Mouse (Mus musculus): ENCODE results near the gene Gpc2. TPM values are rescaled to one million over a fixed set of nuclear protein-coding genes. Genes with fewer than 3 reads are reported as not detected.

Gpc2 gene
- polyA plus RNA-seq, 1 experiment: 1.2 TPM

- Histone ChIP-seq H3K4me1 (ENCODE audit: control insufficient read depth, insufficient read depth, low read length) (no peaks in the 10 kb centered on the region; the same call in 1 of the 2 replicates), H3K27ac (ENCODE audit: insufficient read depth, low read depth, low read length) (peak overlapping the region; percentile 71), H3K36me3 (ENCODE audit: control insufficient read depth, insufficient read depth, low read length) (no peaks in the 10 kb centered on the region), H3K27me3 (replicated peaks; ENCODE audit: control insufficient read depth, insufficient read depth, low read length) (no peaks in the 10 kb centered on the region), H3K4me3 (ENCODE audit: insufficient read depth, low read depth, low read length) (no peak overlapping the region)
- no peak for TF ChIP-seq CTCF (conservative IDR thresholded peaks at IDR 0.05; ENCODE audit: insufficient read depth, insufficient read length, low read depth, low read length)
- TF ChIP-seq POLR2A (IDR thresholded peaks at IDR 0.05; ENCODE audit: low read depth, low read length): no peak
- no peak for DNase-seq
Measured at GRCm38 (mm10) chr5:138234224-138234623, 45.6 kb downstream of the Gpc2 start.

- Histone ChIP-seq H3K27me3 (replicated peaks; ENCODE audit: control insufficient read depth, insufficient read depth, low read length) (no peaks in the 10 kb centered on the region), H3K36me3 (ENCODE audit: control insufficient read depth, insufficient read depth, low read length) (no peaks in the 10 kb centered on the region), H3K4me3 (ENCODE audit: insufficient read depth, low read depth, low read length) (no peak overlapping the region), H3K4me1 (ENCODE audit: control insufficient read depth, insufficient read depth, low read length) (no peaks in the 10 kb centered on the region; the same call in 1 of the 2 replicates), H3K27ac (ENCODE audit: insufficient read depth, low read depth, low read length) (peak overlapping the region; percentile 50)
- DNase-seq: peak; percentile 19
- TF ChIP-seq POLR2A (IDR thresholded peaks at IDR 0.05; ENCODE audit: low read depth, low read length) (no peak), CTCF (conservative IDR thresholded peaks at IDR 0.05; ENCODE audit: insufficient read depth, insufficient read length, low read depth, low read length) (no peak)
- WGBS: 39% methylated on average over 2 of the region's 2 CpGs
Measured at GRCm38 (mm10) chr5:138233778-138234177, 46.0 kb downstream of the Gpc2 start.

GRCm38 (mm10) chr5:138229511-138229910 is 50.3 kb downstream of the Gpc2 start:
- H3K27ac ChIP-seq (ENCODE audit: insufficient read depth, low read depth, low read length): no peak overlapping the region
- H3K27me3 ChIP-seq (replicated peaks; ENCODE audit: control insufficient read depth, insufficient read depth, low read length): no peaks in the 10 kb centered on the region
- WGBS: 74% methylated on average over 3 of the region's 3 CpGs
- no peaks in the 10 kb centered on the region for H3K36me3 ChIP-seq (ENCODE audit: control insufficient read depth, insufficient read depth, low read length)
- H3K4me1 ChIP-seq (ENCODE audit: control insufficient read depth, insufficient read depth, low read length): no peaks in the 10 kb centered on the region; the same call in 1 of the 2 replicates
- H3K4me3 ChIP-seq (ENCODE audit: insufficient read depth, low read depth, low read length): no peak overlapping the region
- TF ChIP-seq POLR2A (IDR thresholded peaks at IDR 0.05; ENCODE audit: low read depth, low read length): no peak
- no peak for TF ChIP-seq CTCF (conservative IDR thresholded peaks at IDR 0.05; ENCODE audit: insufficient read depth, insufficient read length, low read depth, low read length)
- DNase-seq: no peak

GRCm38 (mm10) chr5:138228026-138228425 is 51.8 kb downstream of the Gpc2 start:
- TF ChIP-seq POLR2A (IDR thresholded peaks at IDR 0.05; ENCODE audit: low read depth, low read length): no peak
- TF ChIP-seq CTCF (conservative IDR thresholded peaks at IDR 0.05; ENCODE audit: insufficient read depth, insufficient read length, low read depth, low read length): peak; percentile 61
- Histone ChIP-seq H3K4me3 (ENCODE audit: insufficient read depth, low read depth, low read length) (no peak overlapping the region), H3K36me3 (ENCODE audit: control insufficient read depth, insufficient read depth, low read length) (no peaks in the 10 kb centered on the region), H3K27me3 (replicated peaks; ENCODE audit: control insufficient read depth, insufficient read depth, low read length) (no peaks in the 10 kb centered on the region), H3K27ac (ENCODE audit: insufficient read depth, low read depth, low read length) (no peak overlapping the region), H3K4me1 (ENCODE audit: control insufficient read depth, insufficient read depth, low read length) (no peaks in the 10 kb centered on the region)
- 53% methylated on average over 3 of the region's 3 CpGs for WGBS
- DNase-seq: peak; percentile 60

- peak; percentile 25 for DNase-seq
Measured at GRCm38 (mm10) chr5:138227367-138227766, 52.4 kb downstream of the Gpc2 start.

GRCm38 (mm10) chr5:138226491-138226890 is 53.3 kb downstream of the Gpc2 start:
- H3K27ac ChIP-seq (ENCODE audit: insufficient read depth, low read depth, low read length): no peak overlapping the region
- TF ChIP-seq CTCF (conservative IDR thresholded peaks at IDR 0.05; ENCODE audit: insufficient read depth, insufficient read length, low read depth, low read length) (no peak), POLR2A (IDR thresholded peaks at IDR 0.05; ENCODE audit: low read depth, low read length) (no peak)
- no peaks in the 10 kb centered on the region for H3K27me3 ChIP-seq (replicated peaks; ENCODE audit: control insufficient read depth, insufficient read depth, low read length)
- no peak overlapping the region for H3K4me3 ChIP-seq (ENCODE audit: insufficient read depth, low read depth, low read length)
- DNase-seq: no peak
- 81% methylated on average over 4 of the region's 4 CpGs for WGBS
- no peaks in the 10 kb centered on the region for H3K36me3 ChIP-seq (ENCODE audit: control insufficient read depth, insufficient read depth, low read length)
- H3K4me1 ChIP-seq (ENCODE audit: control insufficient read depth, insufficient read depth, low read length): no peaks in the 10 kb centered on the region

More at GRCm38 (mm10) chr5:138227367-138227766, 52.4 kb downstream of the Gpc2 start:
- Histone ChIP-seq H3K4me3 (ENCODE audit: insufficient read depth, low read depth, low read length) (no peak overlapping the region), H3K36me3 (ENCODE audit: control insufficient read depth, insufficient read depth, low read length) (no peaks in the 10 kb centered on the region), H3K27me3 (replicated peaks; ENCODE audit: control insufficient read depth, insufficient read depth, low read length) (no peaks in the 10 kb centered on the region), H3K4me1 (ENCODE audit: control insufficient read depth, insufficient read depth, low read length) (no peaks in the 10 kb centered on the region), H3K27ac (ENCODE audit: insufficient read depth, low read depth, low read length) (no peak overlapping the region)
- 69% methylated on average over 2 of the region's 2 CpGs for WGBS
- TF ChIP-seq CTCF (conservative IDR thresholded peaks at IDR 0.05; ENCODE audit: insufficient read depth, insufficient read length, low read depth, low read length) (no peak), POLR2A (IDR thresholded peaks at IDR 0.05; ENCODE audit: low read depth, low read length) (no peak)

- WGBS: 66% methylated on average over 2 of the region's 2 CpGs
- Histone ChIP-seq H3K27ac (ENCODE audit: insufficient read depth, low read depth, low read length) (no peak within 1 kb of the TSS), H3K4me1 (ENCODE audit: control insufficient read depth, insufficient read depth, low read length) (no peaks in the 10 kb centered on the region), H3K27me3 (replicated peaks; ENCODE audit: control insufficient read depth, insufficient read depth, low read length) (no peaks in the 10 kb centered on the region), H3K36me3 (ENCODE audit: control insufficient read depth, insufficient read depth, low read length) (no peaks in the 10 kb centered on the region), H3K4me3 (ENCODE audit: insufficient read depth, low read depth, low read length) (no peak within 1 kb of the TSS)
- TF ChIP-seq CTCF (conservative IDR thresholded peaks at IDR 0.05; ENCODE audit: insufficient read depth, insufficient read length, low read depth, low read length) (no peak), POLR2A (IDR thresholded peaks at IDR 0.05; ENCODE audit: low read depth, low read length) (no peak)
- no peak for DNase-seq
Measured at GRCm38 (mm10) chr5:138225700-138226099, 54.1 kb downstream of the Gpc2 start, which contains the start of gene Nxpe5. Gene Nxpe5, plus strand, starts transcription at chr5:138225898.

Other genes with a start within 250 kb of the Gpc2 start
- gene Smok3c, start 226.8 kb downstream of the Gpc2 start, polyA plus RNA-seq (2012; rRNA removed): not detected in 2 replicates
- 8.3 and 10.2 TPM in 2 replicates for gene Zkscan1, start 194.9 kb downstream of the Gpc2 start, polyA plus RNA-seq (2012; rRNA removed)
- gene Zscan21, start 163.1 kb downstream of the Gpc2 start, polyA plus RNA-seq (2012; rRNA removed): 9.8 and 10.9 TPM in 2 replicates
- gene Zfp113, start 124.3 kb downstream of the Gpc2 start, polyA plus RNA-seq (2012; rRNA removed): 3.4 and 4.4 TPM in 2 replicates
- gene Cops6, start 118.9 kb downstream of the Gpc2 start, polyA plus RNA-seq (2012; rRNA removed): 141 and 144 TPM in 2 replicates
- 22.9 and 23.6 TPM in 2 replicates for gene Ap4m1, start 108.0 kb downstream of the Gpc2 start, polyA plus RNA-seq (2012; rRNA removed)
- gene Mcm7, start 107.6 kb downstream of the Gpc2 start, polyA plus RNA-seq (2012; rRNA removed): 15.5 and 16.5 TPM in 2 replicates
- gene Taf6, start 92.6 kb downstream of the Gpc2 start, polyA plus RNA-seq (2012; rRNA removed): 52.6 and 56.3 TPM in 2 replicates
- 4.2 and 5.7 TPM in 2 replicates for gene Cnpy4, start 92.5 kb downstream of the Gpc2 start, polyA plus RNA-seq (2012; rRNA removed)
- 3.6 and 4.4 TPM in 2 replicates for gene Mblac1, start 85.7 kb downstream of the Gpc2 start, polyA plus RNA-seq (2012; rRNA removed)
- 0.26 and 0.33 TPM in 2 replicates for gene Nxpe5, start 54.1 kb downstream of the Gpc2 start, polyA plus RNA-seq (2012; rRNA removed)
- gene Lamtor4, start 24.5 kb downstream of the Gpc2 start, polyA plus RNA-seq (2012; rRNA removed): 362 and 389 TPM in 2 replicates
- gene BC037034, start 16.0 kb downstream of the Gpc2 start, polyA plus RNA-seq (2012; rRNA removed): 28.5 and 35.1 TPM in 2 replicates
- gene Gal3st4, start 7.2 kb downstream of the Gpc2 start, polyA plus RNA-seq (2012; rRNA removed): 0.13 and 0.19 TPM in 2 replicates
- gene Gm43720, start within 50 bp of the Gpc2 start, polyA plus RNA-seq (2012; rRNA removed): not detected in 2 replicates
- 0.30 and 0.34 TPM in 2 replicates for gene Stag3, start 235 bp upstream of the Gpc2 start, polyA plus RNA-seq (2012; rRNA removed)
- 0.11 and 0.33 TPM in 2 replicates for gene Pvrig, start 62.0 kb upstream of the Gpc2 start, polyA plus RNA-seq (2012; rRNA removed)
- 4.2 and 5.6 TPM in 2 replicates for gene Zfp157, start 161.5 kb upstream of the Gpc2 start, polyA plus RNA-seq (2012; rRNA removed)

All from kidney, adult 2 months (tissue).